Mouse (Mus musculus) T-cell, adult 66 days (primary cell): ENCODE measurements around the gene Gm6309. TPM values are rescaled to one million over a fixed set of nuclear protein-coding genes. Genes with fewer than 3 reads are reported as not detected.

ENCODE experiments used
- total RNA-seq, 2 experiments: library from RNA; stranded (reverse); gene quantifications; 3 replicates in 1 of 2; 4 replicates in 1 of 2; pipeline ENCODE4 v1.2.4; 2023

The Gm6309 gene
- not detected for total RNA-seq

DNA sequence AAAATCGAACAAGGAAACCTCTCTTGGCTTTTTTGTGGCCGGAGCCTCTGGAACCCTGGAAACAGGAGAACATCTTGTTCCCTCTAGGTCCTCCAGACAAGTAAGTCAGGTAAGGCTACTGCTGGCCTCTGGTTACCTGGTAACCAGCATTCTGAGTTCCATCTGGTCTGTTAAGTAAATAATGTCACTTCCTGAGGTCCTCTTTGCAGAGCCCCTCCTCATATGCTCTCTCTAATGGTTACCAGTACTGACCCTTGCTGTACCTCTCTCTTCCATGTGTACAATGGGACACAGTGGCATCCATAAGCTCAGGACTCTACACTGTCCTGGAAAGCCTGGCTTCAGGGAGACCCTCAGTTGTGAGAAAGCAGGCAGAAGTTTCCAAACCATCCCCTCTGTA, at the start of gene Gm6309:
Gene Gm6309 (minus strand): TSS at position 101 of the 400 bp plus-strand sequence.

DNA sequence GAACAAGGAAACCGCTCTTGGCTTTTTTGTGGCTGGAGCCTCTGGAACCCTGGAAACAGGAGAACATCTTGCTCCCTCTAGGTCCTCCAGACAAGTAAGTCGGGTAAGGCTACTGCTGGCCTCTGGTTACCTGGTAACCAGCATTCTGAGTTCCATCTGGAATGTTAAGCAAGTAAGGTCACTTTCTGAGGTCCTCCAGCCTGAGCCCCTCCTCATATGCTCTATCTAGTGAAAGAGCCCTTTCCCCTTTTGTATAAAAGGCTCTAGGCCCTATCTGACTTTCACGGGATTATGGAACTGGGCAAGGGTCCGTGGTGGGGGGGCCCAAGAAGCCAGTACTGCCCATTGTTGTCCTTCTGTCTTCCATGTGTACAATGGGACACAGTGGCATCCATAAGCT, 14.7 kb upstream of the Gm6309 start, which contains the start of gene 1700001J03Rik:
Gene 1700001J03Rik (minus strand): TSS at position 101 of the 400 bp plus-strand sequence.

DNA sequence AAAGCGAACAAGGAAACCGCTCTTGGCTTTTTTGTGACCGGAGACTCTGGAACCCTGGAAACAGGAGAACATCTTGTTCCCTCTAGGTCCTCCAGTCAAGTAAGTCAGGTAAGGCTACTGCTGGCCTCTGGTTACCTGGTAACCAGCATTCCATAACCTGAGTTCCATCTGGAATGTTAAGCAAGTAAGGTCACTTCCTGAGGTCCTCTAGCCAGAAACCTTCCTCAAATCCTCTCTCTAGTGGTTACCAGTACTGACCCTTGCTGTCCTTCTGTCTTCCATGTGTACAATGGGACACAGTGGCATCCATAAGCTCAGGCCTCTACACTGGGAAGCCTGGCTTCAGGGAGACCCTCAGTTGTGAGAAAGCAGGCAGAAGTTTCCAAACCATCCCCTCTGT, 10.1 kb downstream of the Gm6309 start, which contains the start of gene Gm5565:
Gene Gm5565 (minus strand): TSS at position 101 of the 400 bp plus-strand sequence.

Other genes starting within 250 kb of the Gm6309 start
- gene Cyp3a25, start 161.1 kb downstream of the Gm6309 start, total RNA-seq = not detected
- not detected for gene Cyp3a59, start 91.5 kb downstream of the Gm6309 start, total RNA-seq
- gene Gm5565, start 10.2 kb downstream of the Gm6309 start, total RNA-seq = not detected
- 1 to 10 TPM; 2.3 to 3.4 TPM for gene 1700001J03Rik, start 14.6 kb upstream of the Gm6309 start, total RNA-seq
- gene Rnf6, start 50.8 kb upstream of the Gm6309 start, total RNA-seq = 10 to 100 TPM; 51.2 to 61.0 TPM
- gene Cdk8, start 60.5 kb upstream of the Gm6309 start, total RNA-seq = 10 to 100 TPM; 66.4 to 68.3 TPM
- gene Wasf3, start 214.3 kb upstream of the Gm6309 start, total RNA-seq = not detected